Mouse (Mus musculus): ENCODE measurements around the gene Golm1. TPM values are rescaled to one million over a fixed set of nuclear protein-coding genes. Genes with fewer than 3 reads are reported as not detected.

The Golm1 gene
- polyA plus RNA-seq, 1 experiment = 5.6 TPM

GRCm38 (mm10) chr13:59645491-59645890 is 30.1 kb downstream of the Golm1 start:
- no peaks in the 10 kb centered on the region for H3K27me3 ChIP-seq (ENCODE audit: control insufficient read depth, insufficient read depth, insufficient read length)
- no peak overlapping the region for H3K4me3 ChIP-seq (ENCODE audit: insufficient read depth, poor library complexity, severe bottlenecking)
- no peak overlapping the region for H3ac ChIP-seq (ENCODE audit: control insufficient read depth, insufficient read length, low read depth)
- no peaks in the 10 kb centered on the region for H3K79me3 ChIP-seq (ENCODE audit: low read depth)
- no peaks in the 10 kb centered on the region for H3K36me3 ChIP-seq (ENCODE audit: control insufficient read depth, insufficient read depth)
- TF ChIP-seq CTCF (IDR thresholded peaks at IDR 0.05; ENCODE audit: control insufficient read depth, insufficient read depth, insufficient read length) = no peak
- TF ChIP-seq MAX (IDR thresholded peaks at IDR 0.05) = no peak
- TF ChIP-seq CEBPB (IDR thresholded peaks at IDR 0.05; ENCODE audit: low read depth) = no peak
- TF ChIP-seq MYOG (IDR thresholded peaks at IDR 0.05; ENCODE audit: control insufficient read depth, extremely low read depth, insufficient read length) = no peak
- no peak for TF ChIP-seq MYOD1 (IDR thresholded peaks at IDR 0.05; ENCODE audit: control insufficient read depth, insufficient read length, low read depth)
- TF ChIP-seq USF1 (IDR thresholded peaks at IDR 0.05; ENCODE audit: low read depth) = no peak
- no peak for TF ChIP-seq FOSL1 (IDR thresholded peaks at IDR 0.05; ENCODE audit: insufficient read depth, low read length, poor library complexity, severe bottlenecking)
- no peaks in the 10 kb centered on the region for H3K79me2 ChIP-seq (ENCODE audit: control insufficient read depth, insufficient read depth)

DNA sequence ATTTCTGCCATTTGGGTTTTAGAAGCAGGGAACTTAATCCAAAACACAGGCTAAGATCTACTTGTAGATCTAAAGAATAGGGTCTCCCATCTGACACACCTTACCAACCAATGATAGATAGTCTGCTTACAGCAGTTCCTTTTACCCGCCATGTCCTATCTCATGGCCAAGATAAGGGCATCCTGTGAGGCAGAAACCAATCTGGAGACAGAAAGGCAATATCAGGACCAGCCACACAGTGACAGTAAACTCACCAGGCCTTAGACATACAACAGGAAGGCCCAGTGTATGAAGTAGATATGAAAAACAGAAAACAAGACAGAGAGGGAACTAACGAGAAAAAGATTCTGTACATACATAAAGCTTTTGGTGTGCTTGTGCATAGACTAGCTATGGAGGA is 32.8 kb downstream of the Golm1 start:
- no peak for TF ChIP-seq CEBPB (IDR thresholded peaks at IDR 0.05; ENCODE audit: low read depth)
- no peak for TF ChIP-seq MAX (IDR thresholded peaks at IDR 0.05)
- TF ChIP-seq USF1 (IDR thresholded peaks at IDR 0.05; ENCODE audit: low read depth) = no peak
- no peak for TF ChIP-seq CTCF (IDR thresholded peaks at IDR 0.05; ENCODE audit: control insufficient read depth, insufficient read depth, insufficient read length)
- no peak for TF ChIP-seq MYOD1 (IDR thresholded peaks at IDR 0.05; ENCODE audit: control insufficient read depth, insufficient read length, low read depth)
- no peak for TF ChIP-seq FOSL1 (IDR thresholded peaks at IDR 0.05; ENCODE audit: insufficient read depth, low read length, poor library complexity, severe bottlenecking)
- TF ChIP-seq MYOG (IDR thresholded peaks at IDR 0.05; ENCODE audit: control insufficient read depth, extremely low read depth, insufficient read length) = no peak
- Histone ChIP-seq H3K36me3 (ENCODE audit: control insufficient read depth, insufficient read depth) (peaks cover 1% of the 10 kb centered on the region), H3K79me3 (ENCODE audit: low read depth) (no peaks in the 10 kb centered on the region), H3K4me3 (ENCODE audit: insufficient read depth, poor library complexity, severe bottlenecking) (no peak overlapping the region), H3K27me3 (ENCODE audit: control insufficient read depth, insufficient read depth, insufficient read length) (no peaks in the 10 kb centered on the region), H3K79me2 (ENCODE audit: control insufficient read depth, insufficient read depth) (no peaks in the 10 kb centered on the region), H3ac (ENCODE audit: control insufficient read depth, insufficient read length, low read depth) (no peak overlapping the region)

- Histone ChIP-seq H3K79me3 (ENCODE audit: low read depth) (no peaks in the 10 kb centered on the region), H3K4me3 (ENCODE audit: insufficient read depth, poor library complexity, severe bottlenecking) (no peak overlapping the region), H3K36me3 (ENCODE audit: control insufficient read depth, insufficient read depth) (peaks cover 21% of the 10 kb centered on the region), H3ac (ENCODE audit: control insufficient read depth, insufficient read length, low read depth) (no peak overlapping the region), H3K27me3 (ENCODE audit: control insufficient read depth, insufficient read depth, insufficient read length) (no peaks in the 10 kb centered on the region), H3K79me2 (ENCODE audit: control insufficient read depth, insufficient read depth) (no peaks in the 10 kb centered on the region)
- TF ChIP-seq CEBPB (IDR thresholded peaks at IDR 0.05; ENCODE audit: low read depth) (no peak), USF1 (IDR thresholded peaks at IDR 0.05; ENCODE audit: low read depth) (no peak), MYOG (IDR thresholded peaks at IDR 0.05; ENCODE audit: control insufficient read depth, extremely low read depth, insufficient read length) (no peak), FOSL1 (IDR thresholded peaks at IDR 0.05; ENCODE audit: insufficient read depth, low read length, poor library complexity, severe bottlenecking) (no peak), CTCF (IDR thresholded peaks at IDR 0.05; ENCODE audit: control insufficient read depth, insufficient read depth, insufficient read length) (no peak), MAX (IDR thresholded peaks at IDR 0.05) (no peak), MYOD1 (IDR thresholded peaks at IDR 0.05; ENCODE audit: control insufficient read depth, insufficient read length, low read depth) (no peak)
These were observed 35.5 kb downstream of the Golm1 start for GRCm38 (mm10) chr13:59640178-59640440.

- no peaks in the 10 kb centered on the region for H3K27me3 ChIP-seq (ENCODE audit: control insufficient read depth, insufficient read depth, insufficient read length)
- H3K4me3 ChIP-seq (ENCODE audit: insufficient read depth, poor library complexity, severe bottlenecking) = no peak overlapping the region
- H3K36me3 ChIP-seq (ENCODE audit: control insufficient read depth, insufficient read depth) = peaks cover 26% of the 10 kb centered on the region
- no peak overlapping the region for H3ac ChIP-seq (ENCODE audit: control insufficient read depth, insufficient read length, low read depth)
- no peaks in the 10 kb centered on the region for H3K79me2 ChIP-seq (ENCODE audit: control insufficient read depth, insufficient read depth)
- TF ChIP-seq MYOD1 (IDR thresholded peaks at IDR 0.05; ENCODE audit: control insufficient read depth, insufficient read length, low read depth) (no peak), MYOG (IDR thresholded peaks at IDR 0.05; ENCODE audit: control insufficient read depth, extremely low read depth, insufficient read length) (no peak), USF1 (IDR thresholded peaks at IDR 0.05; ENCODE audit: low read depth) (no peak), CTCF (IDR thresholded peaks at IDR 0.05; ENCODE audit: control insufficient read depth, insufficient read depth, insufficient read length) (no peak), CEBPB (IDR thresholded peaks at IDR 0.05; ENCODE audit: low read depth) (no peak), MAX (IDR thresholded peaks at IDR 0.05) (no peak), FOSL1 (IDR thresholded peaks at IDR 0.05; ENCODE audit: insufficient read depth, low read length, poor library complexity, severe bottlenecking) (no peak)
- H3K79me3 ChIP-seq (ENCODE audit: low read depth) = no peaks in the 10 kb centered on the region
These were observed 36.0 kb downstream of the Golm1 start for GRCm38 (mm10) chr13:59639368-59640177.

DNA sequence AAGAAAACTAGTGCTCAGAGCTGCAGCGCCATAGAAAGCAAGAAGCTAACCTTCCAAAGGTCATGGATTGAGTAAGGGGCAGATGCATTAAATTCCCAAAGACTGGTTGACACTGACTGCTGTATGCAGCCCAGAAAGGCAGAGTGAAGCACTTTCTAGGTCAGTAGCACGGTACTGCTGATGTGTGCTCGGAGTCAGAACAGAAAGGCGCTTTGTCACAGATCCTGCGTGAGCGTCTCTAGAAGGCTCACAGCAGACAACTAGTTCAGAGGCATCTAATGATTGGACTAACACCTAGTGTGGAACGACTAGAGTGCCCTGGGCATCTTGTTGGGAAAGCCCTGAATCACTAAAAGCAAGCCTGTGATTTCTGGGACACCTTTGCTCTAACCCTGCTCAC is 37.8 kb downstream of the Golm1 start:
- Histone ChIP-seq H3K79me3 (ENCODE audit: low read depth) (no peaks in the 10 kb centered on the region), H3K79me2 (ENCODE audit: control insufficient read depth, insufficient read depth) (no peaks in the 10 kb centered on the region), H3K36me3 (ENCODE audit: control insufficient read depth, insufficient read depth) (peaks cover 44% of the 10 kb centered on the region), H3K4me3 (ENCODE audit: insufficient read depth, poor library complexity, severe bottlenecking) (no peak overlapping the region), H3ac (ENCODE audit: control insufficient read depth, insufficient read length, low read depth) (no peak overlapping the region), H3K27me3 (ENCODE audit: control insufficient read depth, insufficient read depth, insufficient read length) (no peaks in the 10 kb centered on the region)
- no peak for TF ChIP-seq MYOD1 (IDR thresholded peaks at IDR 0.05; ENCODE audit: control insufficient read depth, insufficient read length, low read depth)
- no peak for TF ChIP-seq CEBPB (IDR thresholded peaks at IDR 0.05; ENCODE audit: low read depth)
- TF ChIP-seq FOSL1 (IDR thresholded peaks at IDR 0.05; ENCODE audit: insufficient read depth, low read length, poor library complexity, severe bottlenecking) = no peak
- TF ChIP-seq MAX (IDR thresholded peaks at IDR 0.05) = no peak
- TF ChIP-seq CTCF (IDR thresholded peaks at IDR 0.05; ENCODE audit: control insufficient read depth, insufficient read depth, insufficient read length) = no peak
- TF ChIP-seq MYOG (IDR thresholded peaks at IDR 0.05; ENCODE audit: control insufficient read depth, extremely low read depth, insufficient read length) = no peak
- no peak for TF ChIP-seq USF1 (IDR thresholded peaks at IDR 0.05; ENCODE audit: low read depth)
